Mouse (Mus musculus): ENCODE results near the gene Vmn1r23.
"Not testable (repeated sequence)": the region's sequence is repeated elsewhere in the genome, so short reads cannot be mapped to it uniquely, and the experiment has no call there.

Vmn1r23 gene

GRCm38 (mm10) chr6:57926738-57927137, at the start of gene Vmn1r23:
TSS of gene Vmn1r23 (minus strand) at chr6:57926838.
- in situ Hi-C loops (cut with MboI, MseI) = no loop called here

- in situ Hi-C loops (cut with MboI, MseI) = not testable (repeated sequence)
These were observed 34.8 kb upstream of the Vmn1r23 start, which contains the start of gene Vmn1r24 for GRCm38 (mm10) chr6:57961403-57961802. TSS of gene Vmn1r24 (minus strand) at chr6:57961503.

- in situ Hi-C loops (cut with MboI, MseI) = no loop called here
These were observed 18.7 kb downstream of the Vmn1r23 start, which contains the start of gene Vmn1r22 for GRCm38 (mm10) chr6:57907928-57908327. TSS of gene Vmn1r22 (minus strand) at chr6:57908028.
